8 mouse cellular contexts compared by ENCODE assay signal in the genomic region with DNA sequence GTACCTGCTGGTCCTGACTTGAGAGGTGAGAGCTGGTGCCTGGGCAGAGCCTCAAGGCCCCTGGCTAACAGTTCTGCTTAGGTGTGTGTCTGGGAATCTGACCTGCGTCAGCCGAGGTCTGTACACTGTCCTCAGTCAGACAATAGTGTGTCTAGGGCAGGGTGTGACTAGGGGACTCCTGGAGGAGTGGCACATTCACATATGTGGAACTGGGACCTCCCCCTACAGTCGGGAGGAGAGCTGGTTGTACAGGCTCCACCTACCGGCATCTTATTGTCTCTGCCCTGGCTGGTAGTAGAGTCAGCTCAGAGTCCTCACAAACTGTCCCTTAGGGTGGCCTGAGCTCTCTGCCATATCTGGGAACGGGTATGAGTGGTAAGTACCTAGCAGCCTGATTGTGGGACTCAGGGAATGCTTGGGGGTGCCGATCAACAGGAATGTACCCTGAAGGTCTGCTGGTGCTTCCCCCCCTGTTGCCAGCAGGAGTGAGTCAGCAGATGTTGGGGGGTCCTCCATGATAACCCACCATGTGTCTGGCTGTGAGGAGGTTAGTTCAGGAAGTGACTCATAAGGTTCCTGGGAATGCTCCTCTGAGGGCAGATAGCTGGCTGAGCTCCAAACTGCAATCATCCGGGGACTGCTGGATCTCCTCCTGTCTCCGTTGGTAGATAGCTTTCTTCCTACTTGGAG. TPM values are rescaled to one million over a fixed set of nuclear protein-coding genes. Genes with fewer than 3 reads are reported as not detected.
DNase-seq lines count a peak whose midpoint lies in the region; ATAC-seq and TF ChIP-seq lines count a peak whose summit lies in the region.

No protein-coding gene starts in this region.

- peak overlapping the region; percentile 65 for H3K4me3 ChIP-seq in left cerebral cortex, adult 2 months

- intact Hi-C loops in left cerebral cortex, adult 2 months (cut with DNase I), result no loop called here
- intact Hi-C loops in heart, postnatal 14 days (cut with DNase I), result no loop called here

- peaks cover 1% of the 10 kb centered on the region for H3K36me3 ChIP-seq in splenic B cell, adult 2 months (ENCODE audit: control insufficient read depth, insufficient read depth, low read length, poor library complexity, severe bottlenecking)

- no peaks in the 10 kb centered on the region for H3K27me3 ChIP-seq in splenic B cell, adult 2 months (ENCODE audit: control insufficient read depth, insufficient read depth, low read length, poor library complexity, severe bottlenecking)

- peak; percentile 58 for TF ChIP-seq CTCF in left cerebral cortex, adult 2 months (IDR thresholded peaks at IDR 0.05)

- peak overlapping the region; percentile 82 for H3K27ac ChIP-seq in left cerebral cortex, adult 2 months

- ATAC-seq in erythroblast, adult 5-6 weeks (replicated peaks; ENCODE audit: low FRiP score, poor library complexity, severe bottlenecking), result peak; percentile 43
- ATAC-seq in megakaryocyte, adult 5-6 weeks (ENCODE audit: poor library complexity, severe bottlenecking), result peak; percentile 53

- peak; percentile 50 to 52 for DNase-seq in left cerebral cortex, adult 2 months (ENCODE audit: extremely low spot score in 1 of 2, low spot score in 2 of 2)
- DNase-seq in left cerebral cortex, adult 8-10 months (ENCODE audit: low spot score in 2 of 2), result no peak
- DNase-seq in adrenal gland, postnatal 14 days, result peak; percentile 88
- peak; percentile 64 to 74 for DNase-seq in heart, postnatal 14 days
- DNase-seq in kidney, postnatal 4 days, result peak; percentile 72 to 85
- DNase-seq in splenic B cell, adult 2 months (ENCODE audit: low read depth, low spot score), result peak; percentile 82

RNA-seq across cellular contexts. Expression of a gene that starts 1.5 kb away (rescaled TPM):
- 10 to 100 TPM; 30.7 to 31.4 TPM for total RNA-seq in left cerebral cortex, adult 2 months (2021)
- 10 to 100 TPM; 30.2 to 35.5 (median 33.4) TPM for total RNA-seq in left cerebral cortex, adult 8-10 months (2022)
- 199 and 204 TPM in 2 replicates for total RNA-seq in adrenal gland, postnatal 14 days (2021)
- 5.2 TPM in 1 of 2 replicates, not detected in the other for total RNA-seq in erythroblast, adult 5-6 weeks (2015; ENCODE audit: low replicate concordance)
- total RNA-seq in erythroblast, adult 5-6 weeks (2017; ENCODE audit: low replicate concordance), result 9.5 and 11.0 TPM in 2 replicates
- total RNA-seq in heart, postnatal 14 days (2021), result 100 to 1,000 TPM; 258 to 268 TPM
- total RNA-seq in megakaryocyte, adult 5-6 weeks (2015), result 13.3 and 16.8 TPM in 2 replicates
- total RNA-seq in megakaryocyte, adult 5-6 weeks (2017), result 21.6 and 26.4 TPM in 2 replicates

RNA-seq across cellular contexts. Expression of a gene that starts 6.3 kb away (rescaled TPM):
- 10 to 100 TPM; 38.4 to 42.3 TPM for total RNA-seq in left cerebral cortex, adult 2 months (2021)
- 10 to 100 TPM; 32.2 to 42.4 (median 33.2) TPM for total RNA-seq in left cerebral cortex, adult 8-10 months (2022)
- total RNA-seq in adrenal gland, postnatal 14 days (2021), result 74.5 TPM in 2 replicates
- 7.3 and 10.0 TPM in 2 replicates for total RNA-seq in erythroblast, adult 5-6 weeks (2015; ENCODE audit: low replicate concordance)
- total RNA-seq in erythroblast, adult 5-6 weeks (2017; ENCODE audit: low replicate concordance), result 5.4 and 9.5 TPM in 2 replicates
- 10 to 100 TPM; 69.8 to 71.4 TPM for total RNA-seq in heart, postnatal 14 days (2021)
- total RNA-seq in megakaryocyte, adult 5-6 weeks (2015), result 16.6 and 24.0 TPM in 2 replicates
- total RNA-seq in megakaryocyte, adult 5-6 weeks (2017), result 17.9 and 27.6 TPM in 2 replicates

RNA-seq across cellular contexts. Expression of a gene that starts 6.4 kb away (rescaled TPM):
- 10 to 100 TPM; 13.7 to 14.4 TPM for total RNA-seq in left cerebral cortex, adult 2 months (2021)
- 10 to 100 TPM; 17.6 to 28.0 (median 23.9) TPM for total RNA-seq in left cerebral cortex, adult 8-10 months (2022)
- total RNA-seq in adrenal gland, postnatal 14 days (2021), result 49.4 and 58.4 TPM in 2 replicates
- 0.58 and 1.7 TPM in 2 replicates for total RNA-seq in erythroblast, adult 5-6 weeks (2015; ENCODE audit: low replicate concordance)
- total RNA-seq in erythroblast, adult 5-6 weeks (2017; ENCODE audit: low replicate concordance), result 2.2 and 7.7 TPM in 2 replicates
- total RNA-seq in heart, postnatal 14 days (2021), result 10 to 100 TPM; 24.0 to 31.2 TPM
- total RNA-seq in megakaryocyte, adult 5-6 weeks (2015), result 1.4 and 1.5 TPM in 2 replicates
- 1.9 and 3.3 TPM in 2 replicates for total RNA-seq in megakaryocyte, adult 5-6 weeks (2017)

RNA-seq across cellular contexts. Expression of a gene that starts 7.8 kb away (rescaled TPM):
- total RNA-seq in left cerebral cortex, adult 2 months (2021), result 1 to 10 TPM; 3.7 to 5.1 TPM
- 1 to 10 TPM; 3.9 to 5.4 (median 4.4) TPM for total RNA-seq in left cerebral cortex, adult 8-10 months (2022)
- 14.2 and 23.2 TPM in 2 replicates for total RNA-seq in adrenal gland, postnatal 14 days (2021)
- 0.77 TPM in 1 of 2 replicates, not detected in the other for total RNA-seq in erythroblast, adult 5-6 weeks (2015; ENCODE audit: low replicate concordance)
- total RNA-seq in erythroblast, adult 5-6 weeks (2017; ENCODE audit: low replicate concordance), result 3.2 TPM in 1 of 2 replicates, not detected in the other
- 10 to 100 TPM; 25.2 to 27.9 TPM for total RNA-seq in heart, postnatal 14 days (2021)
- 1.6 and 1.8 TPM in 2 replicates for total RNA-seq in megakaryocyte, adult 5-6 weeks (2015)
- 1.5 and 2.0 TPM in 2 replicates for total RNA-seq in megakaryocyte, adult 5-6 weeks (2017)

RNA-seq across cellular contexts. Expression of a gene that starts 13.7 kb away (rescaled TPM):
- total RNA-seq in left cerebral cortex, adult 2 months (2021), result 10 to 100 TPM; 26.0 to 31.7 TPM
- 10 to 100 TPM; 21.2 to 32.6 (median 27.2) TPM for total RNA-seq in left cerebral cortex, adult 8-10 months (2022)
- total RNA-seq in adrenal gland, postnatal 14 days (2021), result 1,289 and 1,648 TPM in 2 replicates
- 10.0 and 11.3 TPM in 2 replicates for total RNA-seq in erythroblast, adult 5-6 weeks (2015; ENCODE audit: low replicate concordance)
- 5.9 and 6.0 TPM in 2 replicates for total RNA-seq in erythroblast, adult 5-6 weeks (2017; ENCODE audit: low replicate concordance)
- total RNA-seq in heart, postnatal 14 days (2021), result 100 to 1,000 TPM; 351 to 430 TPM
- total RNA-seq in megakaryocyte, adult 5-6 weeks (2015), result 31.2 and 34.5 TPM in 2 replicates
- 9.1 and 12.3 TPM in 2 replicates for total RNA-seq in megakaryocyte, adult 5-6 weeks (2017)

Comparison
In these comparisons a context has a peak if more than half of its experiments do, and no peak if none do; other contexts are left out.
1. DNase-seq: peak in left cerebral cortex, adult 2 months (2 of 2), adrenal gland, postnatal 14 days (single experiment), heart, postnatal 14 days (2 of 2), kidney, postnatal 4 days (2 of 2) and splenic B cell, adult 2 months (single experiment); none in left cerebral cortex, adult 8-10 months (0 of 2).